Mouse (Mus musculus) A20 (cell line): ENCODE data around the gene Gpx8.

Source experiments
- DNase-seq: peaks from one replicate; pipeline ENCODE4 v3.0.0-alpha.2; 2011; ENCODE audit warnings: low read depth, low spot score

The Gpx8 gene

DNA sequence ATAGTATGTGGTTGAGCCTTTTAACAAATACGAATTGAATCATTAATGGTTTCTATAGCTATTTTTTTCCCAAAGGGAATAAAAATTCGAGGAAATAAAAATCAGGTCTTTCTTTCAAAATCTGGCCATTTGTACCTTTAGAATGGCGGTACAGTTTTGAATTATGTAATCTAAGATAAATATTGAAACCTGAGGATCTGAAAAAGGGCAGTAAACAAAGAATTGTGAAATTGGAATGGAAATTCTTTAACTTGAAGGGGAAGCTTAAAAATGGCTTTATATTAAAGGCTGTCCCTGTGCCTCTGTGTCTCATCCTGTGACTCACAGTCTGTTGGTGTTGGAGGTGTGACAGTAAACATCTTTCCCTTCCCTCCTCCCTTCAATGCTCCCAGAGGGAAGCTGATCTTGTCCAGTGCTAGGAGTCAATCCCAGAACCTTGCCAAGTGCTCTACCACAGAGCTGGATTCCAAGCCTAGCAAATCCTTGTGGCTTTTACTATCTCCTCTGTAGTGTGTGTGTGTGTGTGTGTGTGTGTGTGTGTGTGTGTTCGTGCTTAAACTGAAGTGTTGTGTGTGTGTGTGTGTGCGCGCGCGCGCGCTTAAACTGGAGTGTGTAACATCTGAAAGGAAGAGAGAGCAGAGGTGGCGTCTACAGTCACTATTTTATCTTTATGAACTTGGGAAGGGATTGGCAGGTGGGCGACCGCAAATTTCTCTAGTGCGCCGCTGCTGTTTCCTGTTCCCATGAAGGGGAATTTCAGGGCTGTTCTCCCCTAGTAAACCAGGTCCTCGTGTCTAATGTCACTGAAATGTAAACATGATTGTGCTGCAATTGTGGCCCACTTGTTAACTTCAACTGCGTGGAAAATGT is 22.7 kb downstream of the Gpx8 start:
- peak; percentile 43 for DNase-seq

DNA sequence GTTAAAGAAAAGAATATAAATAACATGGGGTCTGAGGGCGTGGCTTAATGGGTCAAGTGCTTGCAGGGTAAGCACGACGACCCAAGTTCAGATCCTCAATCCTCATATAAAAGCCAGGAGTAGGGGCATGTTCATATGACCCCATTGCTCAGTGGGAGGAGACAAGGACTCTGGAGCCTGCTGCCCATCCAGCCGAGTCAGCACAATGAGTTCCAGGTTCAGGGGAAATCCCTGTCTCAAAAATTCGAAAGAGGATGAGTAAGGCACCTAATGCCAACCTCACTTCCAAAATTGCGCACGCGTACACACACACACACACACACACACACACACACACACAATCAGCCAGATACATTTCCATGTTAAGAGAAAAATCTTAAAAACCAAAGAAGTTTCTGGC is 23.7 kb downstream of the Gpx8 start:
- no peak for DNase-seq

DNA sequence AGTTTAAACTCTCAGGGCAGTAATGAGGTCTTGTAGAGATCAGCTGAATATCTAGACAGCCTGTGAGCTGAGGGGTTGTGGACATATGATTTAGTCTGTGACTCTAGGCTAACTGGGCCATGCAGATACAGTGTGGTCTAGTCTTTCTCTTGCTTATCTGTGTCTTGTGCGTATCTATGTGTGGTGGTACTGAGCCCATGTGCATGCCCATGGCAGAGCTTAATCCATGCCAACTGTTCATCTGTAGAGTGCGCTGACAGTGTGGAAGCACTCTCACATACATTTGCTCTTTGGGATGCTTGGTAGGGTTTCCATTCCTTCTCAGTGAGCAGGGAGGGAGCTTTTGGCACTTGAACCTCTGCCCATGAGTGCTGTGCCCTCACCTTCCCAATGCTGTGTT is 24.7 kb downstream of the Gpx8 start:
- no peak for DNase-seq

DNA sequence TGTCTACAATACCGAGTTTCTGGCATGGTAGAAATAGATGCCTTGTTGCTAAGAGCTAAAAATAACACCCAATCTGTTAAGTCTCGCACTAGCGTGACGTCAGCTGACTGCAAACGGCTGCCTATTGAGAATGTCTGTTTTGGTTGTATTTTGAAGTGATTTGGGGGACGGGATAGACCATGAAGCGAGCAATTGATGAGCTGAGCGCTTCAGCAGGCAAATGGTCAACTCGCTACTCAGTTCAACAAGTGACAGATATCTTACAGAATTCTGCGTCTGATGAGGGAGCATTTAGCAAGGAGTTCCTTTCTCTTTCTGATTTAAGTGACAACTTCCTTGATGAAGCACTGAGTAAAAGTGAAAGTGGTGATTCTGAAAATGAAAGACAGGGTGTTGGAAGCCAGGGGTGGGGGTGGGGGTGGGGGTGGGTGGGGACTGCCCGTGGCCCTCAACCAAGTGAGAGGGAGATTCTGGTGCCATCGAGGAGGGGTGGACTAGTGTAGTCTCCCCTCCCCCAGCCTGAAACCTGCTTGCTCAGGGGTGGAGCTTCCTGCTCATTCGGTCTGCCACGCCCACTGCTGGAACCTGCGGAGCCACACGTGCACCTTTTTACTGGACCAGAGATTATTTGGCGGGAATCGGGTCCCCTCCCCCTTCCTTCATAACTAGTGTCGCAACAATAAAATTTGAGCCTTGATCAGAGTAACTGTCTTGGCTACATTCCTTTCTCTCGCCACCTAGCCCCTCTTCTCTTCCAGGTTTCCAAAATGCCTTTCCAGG is 32.8 kb downstream of the Gpx8 start:
- peak; percentile 91 for DNase-seq

DNA sequence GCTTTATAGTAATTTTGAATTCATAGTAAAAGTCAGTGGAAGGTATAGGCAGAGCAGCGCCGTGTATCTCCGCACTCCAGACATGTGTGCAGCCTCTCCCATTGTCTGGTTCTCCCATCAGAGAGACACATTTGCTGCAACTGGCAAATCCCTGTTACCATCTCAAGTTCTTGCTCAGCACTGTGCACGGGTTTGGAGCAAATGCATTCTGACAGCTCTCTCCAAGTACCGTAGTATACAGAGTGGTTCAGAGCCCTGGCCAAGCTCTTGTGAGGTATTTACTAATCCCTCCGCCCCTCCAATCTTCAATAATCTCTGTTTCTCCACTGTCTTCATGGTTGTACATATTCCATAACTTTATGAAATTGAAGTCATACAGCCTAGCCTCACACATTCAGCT is 33.5 kb downstream of the Gpx8 start:
- no peak for DNase-seq

DNA sequence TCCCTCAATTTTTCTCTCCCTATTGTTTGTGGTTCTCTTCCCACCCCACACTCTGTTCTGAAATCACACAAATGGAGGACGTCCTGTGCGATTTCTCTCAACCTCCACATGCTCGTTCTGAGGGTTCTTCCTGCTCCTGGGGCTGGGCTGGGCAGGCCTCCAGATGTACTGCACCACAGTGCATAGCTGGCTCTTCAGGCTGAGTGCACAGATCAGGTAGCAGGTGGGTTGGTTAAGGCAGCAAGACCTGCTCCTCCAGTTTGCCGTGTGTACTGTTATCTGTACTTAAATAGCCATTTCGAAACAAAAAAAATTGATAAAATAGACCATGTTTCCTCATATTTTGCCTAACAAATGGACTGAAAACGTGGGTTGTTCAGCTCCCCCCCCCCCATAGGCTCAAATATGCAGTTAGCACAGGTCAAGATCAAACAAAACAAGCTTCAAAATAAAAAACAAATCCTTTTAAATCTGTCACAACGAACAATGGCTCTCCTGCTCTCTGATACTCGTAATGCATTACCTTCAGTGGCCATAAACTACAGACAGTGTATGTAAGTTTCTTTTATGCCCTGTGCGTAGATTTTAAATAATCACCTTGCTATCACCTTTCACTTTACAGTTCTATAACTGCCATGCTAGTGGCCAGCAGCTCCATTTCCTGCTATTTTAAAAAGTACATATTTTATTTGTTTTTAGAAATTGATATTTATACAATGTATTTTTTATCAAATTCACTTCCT is 45.5 kb downstream of the Gpx8 start:
- DNase-seq = peak; percentile 69

DNA sequence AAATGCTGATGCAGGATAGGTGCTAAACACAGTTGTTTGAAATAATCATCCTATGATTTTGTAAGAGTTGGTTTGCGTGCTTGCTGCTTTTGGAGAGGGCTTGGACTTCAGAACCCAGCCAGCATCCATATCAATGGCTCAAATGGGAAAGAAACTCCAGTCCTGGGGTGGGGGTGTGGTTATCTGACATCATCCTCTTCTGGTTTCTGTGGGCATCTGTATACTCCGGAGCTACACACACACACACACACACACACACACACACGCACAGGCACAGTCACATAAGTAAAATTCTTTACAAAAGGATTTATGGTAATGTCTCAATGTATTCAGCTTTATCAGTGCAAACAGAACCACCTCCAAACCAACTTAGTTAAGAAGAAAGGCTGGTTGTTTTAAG is 46.1 kb downstream of the Gpx8 start:
- DNase-seq = peak; percentile 13

DNA sequence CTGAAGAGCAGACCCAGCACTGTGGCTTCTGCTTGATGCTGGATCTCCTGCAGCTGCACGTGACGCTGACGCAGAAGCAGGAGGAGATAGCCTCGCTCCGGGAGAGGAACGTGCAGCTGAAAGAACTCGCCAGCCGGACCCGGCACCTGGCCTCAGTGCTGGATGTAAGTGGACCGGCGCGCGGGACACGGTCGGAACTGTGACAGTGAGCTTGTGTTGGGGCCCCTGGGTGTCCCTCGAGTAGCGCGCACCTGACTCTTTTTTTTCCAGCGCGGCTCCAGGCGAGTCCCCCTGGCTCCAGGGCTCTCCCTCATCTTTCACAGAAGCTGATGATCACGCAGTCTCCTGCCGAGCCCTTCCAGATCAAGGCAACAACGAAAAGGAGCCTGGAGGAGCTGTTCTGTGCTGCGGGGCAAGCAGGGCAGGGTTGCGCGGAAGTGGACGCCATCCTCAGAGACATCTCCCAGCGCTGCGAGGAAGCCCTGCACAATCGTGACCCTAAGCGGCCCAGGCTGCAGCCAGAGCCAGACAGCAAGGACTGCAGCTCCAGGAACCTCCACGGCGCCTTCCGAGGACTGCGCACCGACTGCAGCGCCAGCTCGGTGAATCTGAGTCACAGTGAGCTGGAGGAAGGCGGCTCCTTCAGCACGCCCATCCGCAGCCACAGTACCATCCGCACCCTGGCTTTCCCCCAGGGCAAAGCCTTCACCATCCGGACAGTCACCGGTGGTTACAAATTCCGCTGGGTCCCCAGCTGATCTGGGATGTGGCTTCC is 47.6 kb downstream of the Gpx8 start:
- DNase-seq = no peak

DNA sequence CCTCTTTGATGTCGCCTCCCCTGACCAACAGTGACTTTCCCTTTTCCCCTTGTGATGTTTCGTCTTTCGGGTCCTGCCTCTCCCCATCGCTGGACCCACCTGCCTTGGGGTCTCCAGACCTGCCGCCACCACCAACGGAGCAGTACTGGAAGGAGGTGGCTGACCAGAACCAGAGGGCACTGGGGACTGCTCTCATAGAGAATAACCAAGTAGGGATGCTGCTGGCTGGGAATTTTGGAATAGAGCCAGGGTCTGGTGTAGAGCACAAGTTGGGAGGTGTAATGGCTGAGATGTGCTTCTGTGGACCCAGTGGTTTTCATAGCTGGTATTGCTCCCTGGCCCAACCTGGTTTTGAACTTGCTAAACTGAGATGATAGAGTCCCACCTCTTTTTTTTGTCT is 48.8 kb downstream of the Gpx8 start:
- DNase-seq = no peak

DNA sequence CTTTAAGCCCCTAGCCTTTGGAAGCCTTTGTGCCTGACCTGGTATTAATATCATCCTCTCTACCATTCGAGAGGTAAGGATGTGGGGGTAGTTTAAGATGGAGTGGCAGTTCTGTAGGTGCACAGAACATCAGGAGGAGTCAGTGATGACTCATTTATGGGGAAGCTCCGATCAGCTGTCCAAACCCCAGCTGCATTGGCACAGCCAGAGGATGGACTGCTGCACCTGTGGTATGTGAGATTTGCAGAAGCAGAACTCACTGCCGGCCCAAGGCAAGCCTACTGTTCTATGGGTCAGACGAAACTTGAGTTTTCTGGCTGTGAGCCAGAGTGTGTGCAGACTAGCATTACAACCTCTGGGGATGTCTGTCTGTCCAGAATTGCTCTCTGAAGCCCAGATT is 49.8 kb downstream of the Gpx8 start:
- DNase-seq = peak; percentile 91

DNA sequence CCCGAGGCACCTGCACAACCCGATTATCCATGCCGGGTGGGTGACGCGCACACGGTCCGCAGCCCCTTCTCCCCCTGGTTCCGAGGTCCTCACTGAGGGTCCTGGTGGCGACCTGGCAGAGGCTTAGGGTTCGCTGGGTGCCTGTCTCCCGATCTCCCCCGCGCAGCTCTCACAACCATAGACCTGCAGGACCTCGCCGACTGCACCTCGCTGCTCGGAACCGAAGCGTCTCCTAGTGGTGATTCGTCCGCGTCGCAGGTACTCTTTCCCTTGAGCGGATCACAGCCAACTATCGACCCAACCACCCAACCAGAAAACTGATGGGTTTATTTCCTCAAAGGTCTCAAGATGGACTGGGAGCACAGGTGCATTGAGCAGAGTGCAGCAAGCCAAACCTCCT is 52.0 kb downstream of the Gpx8 start:
- peak; percentile 80 for DNase-seq

DNA sequence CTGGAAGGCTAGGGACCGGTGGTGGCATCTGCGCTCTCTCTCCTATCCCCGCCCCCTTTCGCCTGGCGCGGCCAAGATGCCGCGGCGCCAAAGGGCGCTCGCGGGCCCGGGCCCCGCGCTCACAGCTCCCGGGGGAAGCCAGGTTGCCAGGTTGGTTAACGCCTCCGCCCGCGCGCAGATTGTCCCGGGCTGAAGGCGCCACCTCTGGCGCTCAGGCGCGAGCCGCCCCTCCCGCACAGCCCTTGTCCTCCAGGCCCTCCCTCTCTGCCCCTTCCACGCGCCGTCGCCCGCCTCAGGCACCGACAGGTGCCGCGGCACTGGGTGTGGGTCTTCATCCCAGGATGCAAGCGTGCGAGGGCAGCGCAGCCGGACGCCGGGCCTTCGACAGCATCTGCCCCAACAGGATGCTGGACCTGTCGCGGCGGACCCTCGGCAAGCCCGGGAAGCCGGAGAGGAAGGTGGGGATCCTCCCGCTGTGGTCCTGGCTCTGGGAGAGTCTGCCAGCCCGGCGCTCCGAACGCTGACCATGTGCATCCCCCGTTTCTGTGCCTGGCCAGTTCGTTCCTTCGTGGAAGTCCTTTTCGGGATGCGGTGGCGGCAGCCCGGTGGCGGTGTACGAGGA is 52.6 kb downstream of the Gpx8 start, which contains the start of gene Mcidas:
Gene Mcidas, plus strand, starts transcription at position 315 of the 622 bp plus-strand sequence.
- no peak for DNase-seq
